Mouse (Mus musculus): ENCODE measurements at regions not wholly inside any gene's neighbourhood (a gene's known extent, or its start where the extent isn't known, plus 50 kb on each side); places are given as distances from the start of the nearest gene placed in this dataset.

DNA sequence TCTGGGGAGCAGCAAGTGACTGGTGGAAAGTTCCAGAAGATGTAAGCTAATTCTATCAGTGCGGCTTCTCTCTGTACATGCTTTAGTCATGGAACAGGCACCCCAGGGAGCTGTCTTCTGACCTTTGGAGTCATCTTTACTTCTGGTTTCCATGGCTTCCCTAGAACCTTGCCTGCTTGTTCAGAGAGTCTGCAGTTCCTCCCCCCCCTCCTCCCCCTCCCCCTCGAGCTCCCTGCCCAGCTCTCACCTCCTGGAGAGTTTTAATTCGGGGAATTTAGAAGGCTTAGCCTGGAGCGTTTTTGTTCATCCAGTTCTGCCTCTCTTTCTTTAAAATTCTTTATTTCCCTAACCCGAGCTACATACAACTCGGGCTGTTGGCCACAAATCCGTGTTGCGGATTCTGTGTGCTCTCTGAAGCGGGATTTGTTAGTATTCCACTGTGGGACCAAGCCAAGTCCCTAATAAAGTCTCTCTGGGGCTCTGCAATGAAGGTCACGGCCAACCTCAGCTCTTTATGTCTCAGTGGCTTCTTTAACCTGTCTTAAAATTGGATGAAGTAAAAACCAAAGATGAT is 414.6 kb upstream of the Mki67 start:
- Histone ChIP-seq H3K4me2 (no peak overlapping the region), H3K4me1 (no peaks in the 10 kb centered on the region), H3K36me3 (no peaks in the 10 kb centered on the region), H3K27me3 (no peaks in the 10 kb centered on the region), H3K4me3 (no peak overlapping the region), H3K9ac (no peak overlapping the region), H3K9me3 (no peaks in the 10 kb centered on the region), H3K27ac (no peak overlapping the region)
- ATAC-seq (ENCODE audit: borderline replicate concordance, extremely low read depth, low FRiP score, low TSS enrichment): no peak
- 49% methylated on average over 10 of the region's 10 CpGs for WGBS

DNA sequence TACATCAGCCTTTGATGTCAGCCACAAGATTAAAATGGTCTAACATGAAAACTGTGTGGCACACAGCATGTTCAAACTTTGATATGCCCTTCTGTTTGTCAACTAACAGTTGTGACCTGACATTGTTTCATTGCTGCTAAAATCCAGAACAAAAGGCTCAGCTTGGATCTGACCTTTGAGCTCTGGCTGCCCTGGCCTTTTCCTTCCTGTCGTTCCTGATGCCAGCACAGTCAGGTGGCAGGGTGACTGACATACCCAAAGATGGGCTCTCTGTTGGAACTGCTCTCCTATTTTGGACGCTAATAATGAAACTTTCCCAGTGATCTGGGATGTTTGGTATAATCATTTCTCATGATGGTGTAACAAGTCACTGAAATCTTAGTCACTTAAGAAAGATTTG is 416.8 kb upstream of the Mki67 start:
- Histone ChIP-seq H3K4me1 (no peaks in the 10 kb centered on the region), H3K9ac (no peak overlapping the region), H3K4me3 (no peak overlapping the region), H3K9me3 (no peaks in the 10 kb centered on the region), H3K4me2 (no peak overlapping the region), H3K36me3 (no peaks in the 10 kb centered on the region), H3K27me3 (no peaks in the 10 kb centered on the region), H3K27ac (no peak overlapping the region)
- no peak for ATAC-seq (ENCODE audit: borderline replicate concordance, extremely low read depth, low FRiP score, low TSS enrichment)
- WGBS: 60% methylated on average over 2 of the region's 2 CpGs

DNA sequence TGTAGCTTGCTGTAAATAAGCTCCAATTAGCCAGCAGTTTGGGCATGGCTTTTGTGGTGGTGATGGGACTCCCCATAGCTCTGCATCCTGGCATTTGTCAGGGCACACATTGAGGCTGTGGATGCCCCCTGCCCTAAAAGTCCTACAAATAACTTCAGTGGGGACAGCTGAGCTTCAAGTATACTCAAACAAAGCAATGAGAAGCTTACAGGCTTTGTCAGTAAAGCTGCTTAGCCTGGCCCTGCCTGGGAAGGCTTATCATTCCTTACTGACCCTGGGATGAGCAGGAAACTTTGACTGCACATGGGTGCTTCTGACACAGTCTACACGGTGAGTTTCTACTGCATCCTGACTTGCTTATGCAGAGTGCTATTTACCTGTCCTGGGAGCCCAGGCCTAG is 420.5 kb upstream of the Mki67 start:
- no peaks in the 10 kb centered on the region for H3K36me3 ChIP-seq
- no peaks in the 10 kb centered on the region for H3K27me3 ChIP-seq
- no peak overlapping the region for H3K4me2 ChIP-seq
- no peak overlapping the region for H3K27ac ChIP-seq
- no peak overlapping the region for H3K4me3 ChIP-seq
- H3K4me1 ChIP-seq: no peaks in the 10 kb centered on the region
- no peak for ATAC-seq (ENCODE audit: borderline replicate concordance, extremely low read depth, low FRiP score, low TSS enrichment)
- H3K9ac ChIP-seq: no peak overlapping the region
- H3K9me3 ChIP-seq: no peaks in the 10 kb centered on the region
- 72% methylated on average over 1 of the region's 1 CpGs for WGBS

DNA sequence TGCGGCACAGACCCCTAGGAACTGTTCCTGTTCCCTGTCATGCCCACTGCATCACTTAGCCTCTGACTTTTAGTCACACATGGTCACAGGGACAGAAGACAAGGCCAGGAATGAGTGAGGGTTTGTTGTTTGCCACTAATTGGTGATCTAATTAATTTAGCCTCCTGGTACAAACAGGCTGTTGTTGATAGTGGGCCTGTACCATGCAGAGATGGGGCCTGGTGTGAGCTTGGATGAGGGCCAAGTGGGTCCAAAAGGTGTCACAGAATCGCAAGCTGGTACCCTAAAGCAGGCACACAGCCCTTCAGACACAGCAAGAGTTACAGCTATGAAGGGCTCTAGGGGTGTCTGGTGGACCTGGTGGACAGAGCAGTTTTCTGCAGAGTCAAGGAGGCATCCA is 421.2 kb upstream of the Mki67 start:
- H3K36me3 ChIP-seq: no peaks in the 10 kb centered on the region
- no peak for ATAC-seq (ENCODE audit: borderline replicate concordance, extremely low read depth, low FRiP score, low TSS enrichment)
- H3K9ac ChIP-seq: no peak overlapping the region
- no peak overlapping the region for H3K4me2 ChIP-seq
- H3K4me1 ChIP-seq: no peaks in the 10 kb centered on the region
- H3K27ac ChIP-seq: no peak overlapping the region
- H3K9me3 ChIP-seq: no peaks in the 10 kb centered on the region
- no peaks in the 10 kb centered on the region for H3K27me3 ChIP-seq
- H3K4me3 ChIP-seq: no peak overlapping the region
- 89% methylated on average over 2 of the region's 2 CpGs for WGBS

DNA sequence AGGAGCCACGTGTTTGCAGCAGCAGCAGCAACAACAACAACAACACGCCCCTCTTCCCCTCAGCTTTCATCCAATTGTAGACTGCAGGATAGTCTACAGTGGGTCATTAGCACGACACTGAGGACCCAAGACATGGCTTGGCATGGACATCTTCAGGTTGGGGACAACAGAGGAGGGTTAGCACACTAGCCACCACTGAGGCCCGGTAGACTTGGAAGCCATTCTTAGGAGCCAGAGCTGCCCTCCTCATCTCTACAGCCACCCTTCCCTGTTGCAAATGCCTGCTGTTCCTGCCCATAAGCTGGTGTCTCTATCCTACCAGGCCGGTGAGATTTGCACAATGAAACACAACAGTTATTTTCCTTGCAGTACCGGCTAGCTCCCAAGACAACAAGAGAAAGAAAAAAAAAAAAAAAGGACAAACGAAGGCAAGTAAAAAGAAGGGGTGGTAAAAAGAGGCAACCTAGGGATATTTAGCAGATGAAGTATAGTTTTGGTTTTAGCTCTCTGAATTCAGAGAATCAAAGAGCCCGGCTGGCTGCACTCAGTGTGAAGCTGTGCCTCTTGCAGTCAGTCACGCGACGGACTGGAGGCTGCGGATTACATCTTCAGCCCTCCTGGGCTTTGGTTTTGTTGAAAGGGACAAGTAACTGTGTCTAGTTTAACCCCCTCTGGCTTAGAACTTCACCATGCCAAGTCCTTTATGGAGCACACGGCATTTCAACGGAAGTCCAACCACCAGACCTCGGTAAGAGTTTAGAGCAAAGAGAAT is 421.9 kb upstream of the Mki67 start:
- no peak overlapping the region for H3K4me3 ChIP-seq
- no peaks in the 10 kb centered on the region for H3K27me3 ChIP-seq
- 82% methylated on average over 15 of the region's 15 CpGs for WGBS
- no peak overlapping the region for H3K27ac ChIP-seq
- no peaks in the 10 kb centered on the region for H3K36me3 ChIP-seq
- H3K4me2 ChIP-seq: no peak overlapping the region
- no peak for ATAC-seq (ENCODE audit: borderline replicate concordance, extremely low read depth, low FRiP score, low TSS enrichment)
- no peaks in the 10 kb centered on the region for H3K4me1 ChIP-seq
- H3K9ac ChIP-seq: no peak overlapping the region
- no peaks in the 10 kb centered on the region for H3K9me3 ChIP-seq

DNA sequence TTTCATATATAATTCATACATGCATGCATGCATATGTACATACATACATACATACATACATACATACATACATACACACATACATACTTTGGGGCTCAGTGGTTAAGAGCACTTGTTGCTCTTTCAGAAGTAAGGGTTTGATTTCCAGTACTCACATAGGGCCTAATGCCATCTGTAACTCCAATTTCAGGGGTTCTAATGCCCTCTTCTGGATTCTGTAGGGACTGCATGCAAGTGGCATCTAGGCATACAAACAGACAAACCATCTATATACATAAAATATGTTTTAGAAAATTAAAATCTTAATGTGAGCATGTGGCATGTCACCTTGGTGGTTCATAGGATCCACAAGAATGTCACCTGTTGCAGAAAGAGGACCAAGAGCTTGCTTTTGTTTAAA is 426.7 kb upstream of the Mki67 start:
- no peak overlapping the region for H3K27ac ChIP-seq
- ATAC-seq (ENCODE audit: borderline replicate concordance, extremely low read depth, low FRiP score, low TSS enrichment): no peak
- no peaks in the 10 kb centered on the region for H3K4me1 ChIP-seq
- H3K36me3 ChIP-seq: no peaks in the 10 kb centered on the region
- H3K9ac ChIP-seq: no peak overlapping the region
- H3K27me3 ChIP-seq: no peaks in the 10 kb centered on the region
- no peaks in the 10 kb centered on the region for H3K9me3 ChIP-seq
- H3K4me2 ChIP-seq: no peak overlapping the region
- no peak overlapping the region for H3K4me3 ChIP-seq

DNA sequence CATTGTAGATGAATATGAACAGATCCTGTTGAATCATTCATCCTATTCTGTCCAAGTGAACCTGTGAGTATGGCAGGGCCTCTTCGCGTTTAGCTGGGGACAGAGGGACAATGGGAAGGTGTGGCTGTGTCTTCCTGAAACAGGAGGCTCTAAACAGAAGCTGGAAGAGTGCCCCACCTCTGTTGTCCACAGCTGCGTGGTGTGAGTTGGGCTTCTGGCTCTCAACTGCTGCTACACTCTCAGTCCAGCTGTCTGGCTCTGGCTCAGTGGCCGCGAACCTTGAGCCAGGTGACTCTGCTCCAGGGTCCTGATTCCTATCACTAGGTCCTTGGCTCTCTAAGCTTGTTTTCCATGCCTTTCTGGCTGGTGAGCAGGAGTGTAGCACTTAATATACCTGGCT is 434.0 kb upstream of the Mki67 start:
- WGBS: 52% methylated on average over 5 of the region's 5 CpGs
- ATAC-seq (ENCODE audit: borderline replicate concordance, extremely low read depth, low FRiP score, low TSS enrichment): no peak
- H3K27ac ChIP-seq: no peak overlapping the region

DNA sequence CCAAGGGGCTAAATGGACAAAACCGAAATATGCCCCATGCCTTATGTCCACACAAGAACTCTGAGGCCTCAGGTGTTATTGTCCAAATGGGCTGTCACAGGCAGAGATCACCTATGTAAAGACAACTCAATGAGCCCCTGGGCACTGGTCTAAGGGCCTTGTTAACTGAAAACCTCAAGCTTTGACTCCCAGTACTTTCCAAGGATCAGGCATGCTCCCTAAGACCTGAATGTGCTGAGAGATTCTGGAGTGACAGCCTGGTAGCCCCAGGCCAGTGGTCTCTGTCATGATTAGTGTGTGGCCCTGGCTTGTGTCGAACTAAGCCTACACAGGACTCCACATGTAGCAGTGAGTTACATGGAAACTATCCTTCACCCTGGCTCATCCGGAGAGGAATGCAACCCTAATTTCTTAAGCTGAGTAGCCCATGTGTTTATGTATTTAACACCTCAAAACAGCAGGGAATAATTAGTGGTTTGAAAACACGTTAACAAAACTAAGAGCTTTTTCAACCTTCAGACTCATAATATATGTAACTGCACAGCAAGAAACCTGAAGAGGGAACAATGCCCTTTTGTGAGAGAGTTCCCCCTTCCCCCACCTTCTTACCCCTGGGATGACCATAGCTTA is 435.3 kb upstream of the Mki67 start:
- no peak for ATAC-seq (ENCODE audit: borderline replicate concordance, extremely low read depth, low FRiP score, low TSS enrichment)
- 61% methylated on average over 4 of the region's 4 CpGs for WGBS

More for the DNA sequence above, 434.0 kb upstream of the Mki67 start:
- H3K36me3 ChIP-seq: no peaks in the 10 kb centered on the region
- H3K9ac ChIP-seq: no peak overlapping the region
- no peaks in the 10 kb centered on the region for H3K4me1 ChIP-seq
- H3K27me3 ChIP-seq: no peaks in the 10 kb centered on the region
- H3K4me3 ChIP-seq: no peak overlapping the region
- H3K9me3 ChIP-seq: no peaks in the 10 kb centered on the region
- no peak overlapping the region for H3K4me2 ChIP-seq

DNA sequence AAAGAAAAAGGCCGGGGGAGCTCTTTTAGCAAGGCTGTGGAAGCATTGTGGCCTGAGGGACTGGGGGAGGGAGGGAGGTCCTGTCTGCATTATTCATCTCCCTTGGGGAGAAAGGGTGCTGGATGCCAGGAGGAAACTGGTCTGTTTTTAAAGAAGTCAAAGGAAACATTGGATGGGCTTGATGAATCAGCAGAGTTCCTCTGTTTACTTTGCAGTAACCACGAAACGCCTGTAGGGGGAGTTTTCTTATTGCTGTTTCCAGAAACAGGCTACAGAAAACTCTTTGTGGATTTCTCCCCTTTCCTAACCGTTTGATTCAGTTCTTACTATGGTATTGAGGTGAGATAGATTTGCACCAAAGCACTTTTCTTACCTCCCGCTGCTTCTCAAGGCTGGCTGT is 436.3 kb upstream of the Mki67 start:
- Histone ChIP-seq H3K4me1 (no peaks in the 10 kb centered on the region), H3K36me3 (no peaks in the 10 kb centered on the region), H3K4me3 (no peak overlapping the region), H3K27ac (no peak overlapping the region), H3K9me3 (no peaks in the 10 kb centered on the region), H3K4me2 (no peak overlapping the region), H3K27me3 (no peaks in the 10 kb centered on the region), H3K9ac (no peak overlapping the region)
- WGBS: 35% methylated on average over 5 of the region's 5 CpGs
- no peak for ATAC-seq (ENCODE audit: borderline replicate concordance, extremely low read depth, low FRiP score, low TSS enrichment)

More for the DNA sequence above, 435.3 kb upstream of the Mki67 start:
- Histone ChIP-seq H3K9me3 (no peaks in the 10 kb centered on the region), H3K4me2 (no peak overlapping the region), H3K27ac (no peak overlapping the region), H3K36me3 (no peaks in the 10 kb centered on the region), H3K27me3 (no peaks in the 10 kb centered on the region), H3K9ac (no peak overlapping the region), H3K4me1 (no peaks in the 10 kb centered on the region), H3K4me3 (no peak overlapping the region)

DNA sequence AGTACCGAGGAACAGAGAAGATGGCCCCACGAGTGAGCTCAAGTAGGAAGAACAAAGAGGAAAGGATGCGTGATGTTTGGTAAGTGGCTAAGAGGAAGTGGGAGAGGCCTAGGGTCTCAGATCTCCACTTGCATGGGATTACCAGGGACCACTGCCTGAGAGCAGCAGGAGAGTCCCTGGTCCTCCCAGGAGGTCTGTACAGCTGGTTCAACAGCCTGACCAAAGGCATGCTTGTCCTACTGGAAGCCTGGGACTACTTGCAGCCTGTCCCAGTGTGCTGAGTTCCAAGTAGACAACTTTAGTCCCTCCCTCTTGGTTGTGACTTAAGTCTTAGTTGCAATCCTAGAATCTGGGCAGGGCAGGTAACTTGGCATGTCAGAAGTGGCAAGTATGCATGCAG is 437.5 kb upstream of the Mki67 start:
- H3K27me3 ChIP-seq: no peaks in the 10 kb centered on the region
- no peaks in the 10 kb centered on the region for H3K9me3 ChIP-seq
- H3K4me3 ChIP-seq: no peak overlapping the region
- 47% methylated on average over 3 of the region's 3 CpGs for WGBS
- no peaks in the 10 kb centered on the region for H3K36me3 ChIP-seq
- no peak overlapping the region for H3K27ac ChIP-seq
- H3K9ac ChIP-seq: no peak overlapping the region
- no peaks in the 10 kb centered on the region for H3K4me1 ChIP-seq
- no peak overlapping the region for H3K4me2 ChIP-seq
- ATAC-seq (ENCODE audit: borderline replicate concordance, extremely low read depth, low FRiP score, low TSS enrichment): no peak

DNA sequence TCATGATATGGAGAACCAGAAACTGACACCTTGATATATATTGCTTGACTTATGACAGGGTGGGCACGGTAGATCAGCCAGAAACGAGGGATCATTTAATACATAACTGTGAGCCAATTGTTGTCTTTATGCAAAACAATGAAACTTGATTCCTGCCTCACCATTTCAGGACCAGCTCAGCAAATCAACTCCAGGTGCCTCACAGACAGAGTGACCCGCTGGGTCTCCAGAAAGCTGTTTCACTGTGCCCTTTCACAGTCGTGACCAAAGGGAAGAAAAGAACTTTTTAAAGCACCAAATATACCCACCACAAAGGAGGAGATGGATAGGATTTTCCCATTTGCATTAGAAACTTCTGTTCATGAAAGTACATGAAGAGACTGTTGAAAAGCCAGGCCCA is 443.0 kb upstream of the Mki67 start:
- no peak overlapping the region for H3K9ac ChIP-seq
- no peaks in the 10 kb centered on the region for H3K4me1 ChIP-seq
- no peak overlapping the region for H3K4me3 ChIP-seq
- ATAC-seq (ENCODE audit: borderline replicate concordance, extremely low read depth, low FRiP score, low TSS enrichment): no peak
- H3K4me2 ChIP-seq: no peak overlapping the region
- H3K27ac ChIP-seq: no peak overlapping the region
- WGBS: 28% methylated on average over 4 of the region's 4 CpGs
- H3K36me3 ChIP-seq: no peaks in the 10 kb centered on the region
- H3K27me3 ChIP-seq: no peaks in the 10 kb centered on the region
- no peaks in the 10 kb centered on the region for H3K9me3 ChIP-seq

DNA sequence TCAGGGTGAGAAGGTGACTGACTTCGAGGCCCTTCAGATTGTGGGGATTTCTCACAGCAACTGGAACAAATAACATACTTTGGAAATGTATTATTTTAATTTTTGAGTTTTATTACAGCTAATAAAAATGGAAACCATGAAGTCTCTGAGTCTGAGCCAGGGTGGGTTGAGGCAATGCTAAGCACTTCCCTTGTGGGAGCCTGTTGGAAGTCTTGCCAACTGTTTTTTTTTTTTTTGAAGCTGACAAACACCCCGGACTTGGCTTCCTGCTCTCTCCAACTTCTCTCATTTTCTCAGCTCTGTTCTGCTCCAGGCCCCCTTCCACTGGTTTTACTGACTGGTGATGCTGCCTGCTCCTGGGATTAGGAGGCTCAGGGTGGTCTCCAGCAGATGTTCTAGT is 445.4 kb upstream of the Mki67 start:
- WGBS: 53% methylated on average over 2 of the region's 2 CpGs

More for the DNA sequence above, 445.4 kb upstream of the Mki67 start:
- H3K27me3 ChIP-seq: no peaks in the 10 kb centered on the region
- no peak overlapping the region for H3K9ac ChIP-seq
- no peak for ATAC-seq (ENCODE audit: borderline replicate concordance, extremely low read depth, low FRiP score, low TSS enrichment)
- H3K4me2 ChIP-seq: no peak overlapping the region
- H3K9me3 ChIP-seq: no peaks in the 10 kb centered on the region
- no peak overlapping the region for H3K4me3 ChIP-seq
- no peaks in the 10 kb centered on the region for H3K4me1 ChIP-seq
- no peaks in the 10 kb centered on the region for H3K36me3 ChIP-seq
- H3K27ac ChIP-seq: no peak overlapping the region
